Mouse (Mus musculus) liver, embryonic 14.5 days (tissue): ENCODE measurements around the gene Rbm33.

Source experiments
- CTCF ChIP-seq: IDR thresholded peaks from 2 replicates; pipeline ENCODE4 v1.5.1; 2016; ENCODE audit warnings: antibody characterized with exemption, low read depth, control low read depth
- EP300 ChIP-seq: IDR thresholded peaks from 2 replicates; pipeline ENCODE4 v1.6.1; 2016; ENCODE audit warnings: antibody characterized with exemption, low read depth

DNA sequence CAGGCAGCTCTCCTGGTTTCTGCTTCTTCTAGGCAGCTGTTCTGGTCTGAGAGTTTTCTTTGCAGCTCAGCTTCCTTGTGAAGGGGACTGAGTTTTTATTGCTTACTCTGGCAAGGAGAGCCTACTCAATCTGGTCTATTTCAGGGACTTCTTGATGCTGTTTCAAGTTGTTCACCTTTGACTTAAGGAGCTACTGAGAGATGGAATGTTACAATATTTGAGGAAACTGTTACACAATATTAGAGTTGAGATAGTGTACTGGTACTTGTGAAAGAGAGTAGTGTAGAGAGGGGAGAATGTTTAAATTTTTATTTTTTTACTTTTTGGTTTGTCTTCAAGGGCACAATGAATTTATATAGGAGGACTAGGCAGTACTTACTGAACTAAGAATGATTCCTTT is 53.9 kb downstream of the Rbm33 start:
- no peak for TF ChIP-seq CTCF
- no peak for TF ChIP-seq EP300
